Mouse (Mus musculus) stomach, embryonic 14.5 days (tissue): ENCODE data around the gene Kctd6. TPM values are rescaled to one million over a fixed set of nuclear protein-coding genes. Genes with fewer than 3 reads are reported as not detected.

Experiments used
- ATAC-seq: fragments of 200-750 bp; cut with Nextera tagmentation; 2 replicates; pipeline ENCODE4 v1.8.0; 2017; ENCODE audit warnings: low read depth, moderate TSS enrichment; ENCODE audit not compliant: insufficient number of reproducible peaks, insufficient read depth, low FRiP score
- H3K27ac ChIP-seq: fragments of 300-500 bp; sonication (generic); 2 replicates; pipeline ENCODE4 v1.5.1; 2014; ENCODE audit warnings: mild to moderate bottlenecking, low read length, moderate library complexity, mixed read lengths
- H3K27me3 ChIP-seq: fragments of 300-500 bp; sonication (generic); 2 replicates; pipeline ENCODE4 v1.6.1; 2014; ENCODE audit warnings: low read length, control low read depth, mixed read lengths; ENCODE audit not compliant: control insufficient read depth, insufficient read depth
- H3K36me3 ChIP-seq: fragments of 300-500 bp; sonication (generic); 2 replicates; pipeline ENCODE4 v1.6.1; 2014; ENCODE audit warnings: mild to moderate bottlenecking, control low read depth, low read length, moderate library complexity, mixed read lengths; ENCODE audit not compliant: control insufficient read depth, insufficient read depth
- H3K4me1 ChIP-seq: fragments of 300-500 bp; sonication (generic); 2 replicates; pipeline ENCODE4 v1.6.1; 2014; ENCODE audit warnings: low read length, control low read depth, mixed read lengths; ENCODE audit not compliant: control insufficient read depth, insufficient read depth
- H3K4me2 ChIP-seq: fragments of 300-500 bp; sonication (generic); replicated peaks from 2 replicates; pipeline ENCODE4 v1.6.1; 2014; ENCODE audit warnings: low read depth, low read length, control low read depth
- H3K4me3 ChIP-seq: fragments of 300-500 bp; sonication (generic); 2 replicates; pipeline ENCODE4 v1.5.1; 2014; ENCODE audit warnings: low read depth, low read length, control low read depth
- H3K9ac ChIP-seq: fragments of 300-500 bp; sonication (generic); replicated peaks from 2 replicates; pipeline ENCODE4 v1.6.1; 2014; ENCODE audit warnings: low read depth, mild to moderate bottlenecking, control low read depth, low read length, moderate library complexity, mixed read lengths
- H3K9me3 ChIP-seq: fragments of 300-500 bp; sonication (generic); 2 replicates; pipeline ENCODE4 v1.6.1; 2016; ENCODE audit warnings: low read depth, low read length, control low read depth; ENCODE audit not compliant: control insufficient read depth
- WGBS: fragments of 180-500 bp; shearing (Covaris S2); extraction: QIAGEN DNeasy Blood & Tissue Kit; methylation state at CpG from one replicate; pipeline ENCODE4 v1.1.7; 2014; 5-methylcytosine and 5-hydroxymethylcytosine counted together
- polyA plus RNA-seq: library from polyadenylated mRNA; unstranded; fragments of >200 nt; fragmentation: Nextera tagmentation; extraction: Ambion mirVana; gene quantifications from 2 replicates; pipeline ENCODE4 v1.2.1, GENCODE M21; 2014

Kctd6 gene
- polyA plus RNA-seq, 1 experiment from 2014 or later = 4.8 TPM

DNA sequence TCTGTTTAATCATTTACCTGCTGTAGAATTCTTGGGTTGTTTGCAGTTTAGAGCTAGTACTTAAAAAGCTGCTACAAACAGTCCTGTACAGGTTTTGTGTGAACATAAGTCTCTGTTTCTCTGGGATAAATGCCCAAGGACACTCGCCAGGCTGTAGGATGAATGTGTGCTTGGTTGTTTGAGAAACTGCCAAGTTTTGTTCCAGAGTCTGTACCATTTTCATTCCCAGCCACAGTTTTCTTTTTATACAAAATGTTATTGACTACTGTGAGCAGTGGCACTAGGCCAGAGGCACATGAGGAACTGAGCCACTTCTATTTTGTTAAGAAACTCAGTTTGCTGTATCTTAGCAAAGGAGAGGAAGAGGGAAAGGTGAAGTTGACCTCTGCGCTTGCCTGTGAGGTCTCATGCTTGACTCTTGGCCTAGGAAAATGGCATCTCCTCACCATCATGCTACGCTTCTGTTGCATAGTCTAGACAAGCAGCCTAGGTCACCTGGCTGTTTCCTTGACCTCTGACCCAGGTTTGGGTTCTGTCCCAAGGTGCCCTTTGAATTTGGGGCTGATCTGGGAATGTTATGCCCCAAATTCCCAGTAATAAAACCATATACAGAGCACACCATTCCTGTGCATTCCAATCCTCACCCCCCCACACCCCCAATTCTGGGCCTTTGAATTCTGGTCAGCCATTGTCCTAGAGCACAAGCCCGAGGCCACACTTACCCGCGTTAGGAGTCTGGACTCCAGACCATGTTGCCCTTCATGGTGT lies 27.5 kb upstream of the Kctd6 start:
- H3K4me3 ChIP-seq = no peak overlapping the region
- no peak for ATAC-seq
- H3K36me3 ChIP-seq = no peaks in the 10 kb centered on the region
- H3K27me3 ChIP-seq = no peaks in the 10 kb centered on the region
- H3K27ac ChIP-seq = no peak overlapping the region
- WGBS = 84% methylated on average over 6 of the region's 6 CpGs
- H3K4me1 ChIP-seq = no peaks in the 10 kb centered on the region
- no peak overlapping the region for H3K4me2 ChIP-seq
- no peaks in the 10 kb centered on the region for H3K9me3 ChIP-seq
- no peak overlapping the region for H3K9ac ChIP-seq

GRCm38 (mm10) chr14:8190556-8190955 lies 23.4 kb upstream of the Kctd6 start:
- Histone ChIP-seq H3K36me3 (no peaks in the 10 kb centered on the region), H3K4me2 (no peak overlapping the region), H3K4me1 (no peaks in the 10 kb centered on the region), H3K9ac (no peak overlapping the region), H3K27me3 (no peaks in the 10 kb centered on the region), H3K27ac (no peak overlapping the region), H3K9me3 (no peaks in the 10 kb centered on the region), H3K4me3 (no peak overlapping the region)
- ATAC-seq = no peak
- 96% methylated on average over 3 of the region's 3 CpGs for WGBS

- no peak overlapping the region for H3K9ac ChIP-seq
- H3K27me3 ChIP-seq = no peaks in the 10 kb centered on the region
- no peak overlapping the region for H3K4me2 ChIP-seq
- ATAC-seq = no peak
- no peaks in the 10 kb centered on the region for H3K9me3 ChIP-seq
- H3K36me3 ChIP-seq = no peaks in the 10 kb centered on the region
- no peak overlapping the region for H3K27ac ChIP-seq
- H3K4me3 ChIP-seq = no peak overlapping the region
- 56% methylated on average over 12 of the region's 12 CpGs for whole genome bisulfite sequencing
- H3K4me1 ChIP-seq = no peaks in the 10 kb centered on the region
Measured at GRCm38 (mm10) chr14:8191331-8191965, 22.5 kb upstream of the Kctd6 start.

DNA sequence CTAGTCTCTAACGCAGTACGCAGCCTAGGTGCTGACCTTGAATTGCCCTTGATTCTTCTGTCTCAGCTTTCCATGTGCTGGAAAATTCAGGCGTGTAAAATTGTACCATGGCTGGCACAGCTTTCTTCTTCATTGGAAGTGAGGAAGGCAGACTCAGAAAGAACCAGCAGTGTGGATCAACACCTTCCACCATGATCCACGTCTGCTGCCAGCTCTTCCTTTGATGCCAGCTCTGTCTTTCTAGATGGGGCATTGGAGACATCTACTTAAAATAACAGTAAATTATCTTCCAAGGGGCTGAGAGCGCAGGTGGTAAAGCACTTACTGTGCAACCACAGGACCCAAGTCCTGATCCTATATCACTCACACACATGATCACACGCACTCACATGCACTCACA lies 21.2 kb upstream of the Kctd6 start:
- Histone ChIP-seq H3K4me1 (no peaks in the 10 kb centered on the region), H3K27me3 (no peaks in the 10 kb centered on the region), H3K9me3 (no peaks in the 10 kb centered on the region), H3K4me3 (no peak overlapping the region), H3K36me3 (no peaks in the 10 kb centered on the region), H3K4me2 (no peak overlapping the region), H3K9ac (no peak overlapping the region), H3K27ac (no peak overlapping the region)
- WGBS = 90% methylated on average over 6 of the region's 6 CpGs
- no peak for ATAC-seq

DNA sequence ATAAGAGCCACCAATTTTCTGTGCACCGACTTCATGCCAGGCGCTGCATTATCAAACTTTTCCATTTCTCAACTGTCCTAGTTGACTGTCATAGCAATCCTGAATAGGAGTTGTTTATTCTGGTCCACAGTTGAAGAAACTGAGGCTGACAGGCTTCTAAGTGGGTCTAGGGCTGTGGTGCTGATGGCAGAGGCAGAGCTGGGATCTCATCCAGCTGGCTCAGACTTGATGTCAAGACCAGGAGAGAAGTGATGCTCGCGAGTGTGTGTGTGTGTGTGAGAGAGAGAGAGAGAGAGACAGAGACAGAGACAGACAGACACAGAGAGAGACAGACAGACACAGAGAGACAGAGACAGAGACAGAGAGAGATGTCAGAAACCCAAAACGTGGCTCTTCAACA lies 13.2 kb upstream of the Kctd6 start:
- Histone ChIP-seq H3K27me3 (no peaks in the 10 kb centered on the region), H3K27ac (no peak overlapping the region), H3K4me2 (no peak overlapping the region), H3K9ac (no peak overlapping the region), H3K4me1 (no peaks in the 10 kb centered on the region), H3K9me3 (no peaks in the 10 kb centered on the region), H3K4me3 (no peak overlapping the region), H3K36me3 (no peaks in the 10 kb centered on the region)
- WGBS = 77% methylated on average over 5 of the region's 5 CpGs
- ATAC-seq = no peak

GRCm38 (mm10) chr14:8201715-8202114 lies 12.2 kb upstream of the Kctd6 start:
- ATAC-seq = no peak
- Histone ChIP-seq H3K4me3 (no peak overlapping the region), H3K36me3 (no peaks in the 10 kb centered on the region), H3K4me2 (no peak overlapping the region), H3K27ac (no peak overlapping the region), H3K9ac (no peak overlapping the region), H3K4me1 (no peaks in the 10 kb centered on the region), H3K27me3 (no peaks in the 10 kb centered on the region), H3K9me3 (no peaks in the 10 kb centered on the region)
- 78% methylated on average over 3 of the region's 3 CpGs for WGBS

DNA sequence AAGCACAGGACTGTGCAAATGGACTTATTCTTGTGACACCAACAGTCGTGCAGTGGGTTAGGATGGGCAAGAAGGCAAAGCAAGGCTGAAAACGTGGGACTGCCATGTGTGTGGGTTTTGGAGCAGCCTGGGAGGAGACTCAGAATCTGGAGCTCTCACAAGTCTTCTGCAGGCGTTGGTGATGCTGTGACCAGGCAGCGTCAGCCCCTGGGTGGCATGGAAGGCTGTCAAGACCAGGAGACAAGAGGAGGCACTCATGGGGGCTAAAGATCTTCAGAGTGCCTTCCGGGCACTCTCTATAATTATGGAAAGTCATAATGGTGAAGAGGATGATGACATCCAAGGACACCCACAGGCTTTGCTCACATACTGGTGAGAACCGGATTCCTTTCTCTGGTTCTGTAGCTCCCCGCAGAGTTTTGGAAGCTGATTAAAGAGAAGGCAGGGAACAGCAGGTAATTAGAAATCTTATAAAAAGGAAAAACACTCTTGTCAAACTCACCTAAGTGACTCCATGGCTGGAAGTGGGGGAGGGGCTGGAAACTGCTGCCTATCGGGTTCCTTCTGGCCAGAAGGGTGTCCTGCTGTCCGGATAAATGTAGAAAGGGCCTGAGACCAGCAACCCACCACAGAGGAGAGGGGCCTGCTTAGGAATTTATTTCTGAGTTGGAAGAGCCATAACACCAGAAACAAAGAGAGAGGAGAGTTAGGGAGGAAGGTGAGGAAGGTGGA lies 7.6 kb upstream of the Kctd6 start:
- no peaks in the 10 kb centered on the region for H3K36me3 ChIP-seq
- H3K27ac ChIP-seq = no peak overlapping the region
- no peak overlapping the region for H3K9ac ChIP-seq
- no peak overlapping the region for H3K4me3 ChIP-seq
- no peak for ATAC-seq
- no peak overlapping the region for H3K4me2 ChIP-seq
- H3K4me1 ChIP-seq = no peaks in the 10 kb centered on the region
- H3K9me3 ChIP-seq = no peaks in the 10 kb centered on the region
- 62% methylated on average over 9 of the region's 9 CpGs for WGBS
- no peaks in the 10 kb centered on the region for H3K27me3 ChIP-seq

DNA sequence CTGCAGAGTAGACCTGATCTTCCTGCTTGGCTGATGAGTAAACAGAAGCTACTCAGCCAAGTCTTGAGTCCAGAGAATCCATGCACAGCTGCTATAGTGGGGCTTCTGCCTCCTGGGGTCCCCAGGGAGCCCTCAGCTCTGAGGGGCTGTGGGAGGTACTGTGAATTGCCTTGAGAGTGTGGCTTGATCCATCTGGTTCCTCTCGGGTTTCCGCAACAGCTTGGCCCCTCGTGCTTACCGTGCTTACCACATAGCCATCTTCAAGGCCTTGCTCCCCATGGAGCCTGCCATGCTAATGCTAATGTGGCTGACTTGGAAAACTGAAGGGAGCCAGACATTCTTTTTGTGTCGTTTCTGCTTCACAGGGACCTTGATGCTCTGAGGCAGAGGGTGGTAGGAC lies 6.8 kb upstream of the Kctd6 start:
- no peak for ATAC-seq
- WGBS = 40% methylated on average over 5 of the region's 5 CpGs
- H3K27me3 ChIP-seq = no peaks in the 10 kb centered on the region

More for the DNA sequence above, 6.8 kb upstream of the Kctd6 start:
- H3K27ac ChIP-seq = no peak overlapping the region
- H3K4me3 ChIP-seq = no peak overlapping the region
- no peak overlapping the region for H3K4me2 ChIP-seq
- H3K9me3 ChIP-seq = no peaks in the 10 kb centered on the region
- H3K9ac ChIP-seq = no peak overlapping the region
- H3K4me1 ChIP-seq = no peaks in the 10 kb centered on the region
- no peaks in the 10 kb centered on the region for H3K36me3 ChIP-seq
